Mouse (Mus musculus): ENCODE data around the gene Phldb1. TPM values are rescaled to one million over a fixed set of nuclear protein-coding genes. Genes with fewer than 3 reads are reported as not detected.
A peak's percentile ranks its signal among the peaks of the same experiment; 100 is the strongest.

Phldb1 gene
- total and polyA plus RNA-seq, 2 experiments from 2014 or later, result 35.3 to 152 TPM

DNA sequence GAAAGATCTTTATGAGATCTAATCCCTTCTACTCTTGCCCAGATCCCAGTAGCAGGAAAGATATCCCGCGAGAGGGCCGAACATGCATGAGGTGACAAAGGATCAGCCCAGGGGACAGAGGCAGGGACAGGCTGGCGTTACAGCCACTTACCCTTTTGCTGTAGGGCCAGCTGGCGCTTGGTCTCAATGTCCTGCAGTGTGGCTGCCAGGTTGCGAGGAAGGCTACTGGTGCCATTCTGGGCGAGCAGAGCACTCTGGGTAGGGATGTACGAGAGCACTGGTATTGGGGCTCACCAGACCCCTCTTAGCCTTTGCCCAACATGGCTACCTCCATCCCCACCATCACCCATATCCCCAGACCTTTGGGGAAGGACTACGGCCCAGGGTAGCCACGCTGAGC, 35.8 kb downstream of the Phldb1 start:
- DNase-seq (ENCODE audit: low spot score) (no peak), ATAC-seq (no peak)
- Histone ChIP-seq H3K27ac (no peak overlapping the region), H3K4me2 (ENCODE audit: low read depth, low read length) (no peak overlapping the region), H3K9ac (replicated peaks; ENCODE audit: low read length) (no peak overlapping the region), H3K9me3 (ENCODE audit: low read length) (no peaks in the 10 kb centered on the region), H3K4me3 (ENCODE audit: low read length) (no peak overlapping the region), H3K36me3 (ENCODE audit: insufficient read depth, low read length) (peaks cover 70% of the 10 kb centered on the region), H3K27me3 (ENCODE audit: insufficient read depth, low read length) (no peaks in the 10 kb centered on the region), H3K4me1 (ENCODE audit: insufficient read depth, low read length) (no peaks in the 10 kb centered on the region)
- no peak for TF ChIP-seq CTCF (IDR thresholded peaks at IDR 0.05; ENCODE audit: low read depth)
- WGBS, result 84% methylated on average over 10 of the region's 10 CpGs

GRCm38 (mm10) chr9:44697866-44698265, 37.1 kb downstream of the Phldb1 start:
- H3K4me1 ChIP-seq (ENCODE audit: insufficient read depth, low read length), result no peaks in the 10 kb centered on the region
- TF ChIP-seq CTCF (IDR thresholded peaks at IDR 0.05; ENCODE audit: low read depth), result no peak
- DNase-seq (ENCODE audit: low spot score) (no peak), ATAC-seq (no peak)
- H3K4me3 ChIP-seq (ENCODE audit: low read length), result no peak overlapping the region
- peaks cover 83% of the 10 kb centered on the region for H3K36me3 ChIP-seq (ENCODE audit: insufficient read depth, low read length)
- H3K9me3 ChIP-seq (ENCODE audit: low read length), result no peaks in the 10 kb centered on the region
- H3K9ac ChIP-seq (replicated peaks; ENCODE audit: low read length), result no peak overlapping the region
- no peak overlapping the region for H3K4me2 ChIP-seq (ENCODE audit: low read depth, low read length)
- H3K27me3 ChIP-seq (ENCODE audit: insufficient read depth, low read length), result no peaks in the 10 kb centered on the region
- WGBS, result 86% methylated on average over 16 of the region's 16 CpGs
- H3K27ac ChIP-seq, result no peak overlapping the region

DNA sequence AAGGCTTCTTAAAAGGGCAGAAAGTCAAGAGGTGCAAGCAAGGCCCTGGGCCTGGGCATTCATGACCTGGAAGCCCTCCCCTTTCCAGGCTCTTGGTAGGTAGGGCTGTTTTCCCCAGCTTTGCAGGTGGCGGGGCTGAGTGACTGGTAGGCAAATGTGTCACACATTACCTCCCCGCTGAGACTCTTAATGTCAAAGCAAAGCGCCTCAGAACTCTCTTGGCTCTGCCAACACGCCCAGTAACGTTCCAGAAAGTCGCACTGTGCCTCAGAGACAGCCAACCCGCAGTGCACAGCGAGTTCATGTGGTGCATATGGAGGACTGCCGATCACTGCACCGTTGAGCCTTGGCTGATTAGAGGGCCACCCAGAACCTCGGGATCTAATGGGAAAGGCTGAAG, 41.9 kb downstream of the Phldb1 start:
- H3K4me1 ChIP-seq (ENCODE audit: insufficient read depth, low read length), result no peaks in the 10 kb centered on the region
- no peak overlapping the region for H3K9ac ChIP-seq (replicated peaks; ENCODE audit: low read length)
- no peak overlapping the region for H3K4me2 ChIP-seq (ENCODE audit: low read depth, low read length)
- no peak overlapping the region for H3K4me3 ChIP-seq (ENCODE audit: low read length)
- WGBS, result 61% methylated on average over 11 of the region's 11 CpGs
- ATAC-seq, result no peak
- no peak overlapping the region for H3K27ac ChIP-seq
- no peaks in the 10 kb centered on the region for H3K9me3 ChIP-seq (ENCODE audit: low read length)
- no peak for TF ChIP-seq CTCF (IDR thresholded peaks at IDR 0.05; ENCODE audit: low read depth)
- no peaks in the 10 kb centered on the region for H3K27me3 ChIP-seq (ENCODE audit: insufficient read depth, low read length)
- no peak for DNase-seq (ENCODE audit: low spot score)
- H3K36me3 ChIP-seq (ENCODE audit: insufficient read depth, low read length), result peaks cover 60% of the 10 kb centered on the region

DNA sequence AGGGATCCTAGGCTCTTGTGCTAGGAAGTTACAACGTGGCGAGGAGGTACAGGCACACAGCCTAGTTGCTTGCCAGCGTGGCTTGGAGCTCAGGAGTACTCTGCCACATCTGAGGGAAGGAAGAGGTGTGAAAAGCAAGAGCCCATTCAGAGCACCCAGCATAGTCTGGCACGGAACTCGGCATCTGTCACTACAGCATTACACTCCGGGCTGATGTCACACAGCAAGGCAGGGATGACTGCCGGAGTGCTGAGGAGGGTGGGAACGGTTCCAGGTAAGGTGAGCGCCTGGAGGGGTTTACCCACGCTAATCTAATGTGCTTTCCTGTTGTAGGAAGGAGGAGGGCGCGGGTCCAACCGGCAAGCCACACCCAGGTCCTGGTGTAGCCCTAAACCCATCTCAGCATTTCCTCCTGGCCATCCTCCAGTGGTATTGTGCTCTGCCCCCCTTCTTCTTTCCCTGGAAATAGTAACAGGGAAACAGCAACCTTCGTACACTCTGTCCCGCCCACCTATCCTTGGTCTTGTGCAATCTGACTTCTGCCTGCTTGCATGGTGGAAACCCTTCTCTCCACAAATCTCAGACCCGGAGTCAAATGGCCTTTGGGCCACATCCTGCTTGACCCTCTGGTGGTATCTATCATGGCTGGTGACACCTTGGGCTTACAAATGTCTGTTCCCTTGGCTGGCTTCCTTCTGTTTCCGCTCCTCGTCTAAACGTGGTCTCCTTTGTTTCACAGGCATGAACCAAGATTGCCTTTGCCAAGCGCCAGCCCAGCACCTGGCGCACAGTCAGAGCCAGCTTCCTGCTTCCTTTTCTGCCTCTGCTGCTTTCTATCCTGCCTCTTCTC, 43.1 kb downstream of the Phldb1 start:
- DNase-seq (ENCODE audit: low spot score) (peak; percentile 60), ATAC-seq (peak; percentile 36)
- Histone ChIP-seq H3K9ac (replicated peaks; ENCODE audit: low read length) (no peak overlapping the region), H3K36me3 (ENCODE audit: insufficient read depth, low read length) (peaks cover 51% of the 10 kb centered on the region), H3K27me3 (ENCODE audit: insufficient read depth, low read length) (no peaks in the 10 kb centered on the region), H3K4me3 (ENCODE audit: low read length) (no peak overlapping the region), H3K4me2 (ENCODE audit: low read depth, low read length) (no peak overlapping the region), H3K4me1 (ENCODE audit: insufficient read depth, low read length) (peaks cover 4% of the 10 kb centered on the region; the same call in 1 of the 2 replicates), H3K27ac (peak overlapping the region; percentile 75), H3K9me3 (ENCODE audit: low read length) (no peaks in the 10 kb centered on the region)
- no peak for TF ChIP-seq CTCF (IDR thresholded peaks at IDR 0.05; ENCODE audit: low read depth)
- WGBS, result 59% methylated on average over 21 of the region's 21 CpGs

DNA sequence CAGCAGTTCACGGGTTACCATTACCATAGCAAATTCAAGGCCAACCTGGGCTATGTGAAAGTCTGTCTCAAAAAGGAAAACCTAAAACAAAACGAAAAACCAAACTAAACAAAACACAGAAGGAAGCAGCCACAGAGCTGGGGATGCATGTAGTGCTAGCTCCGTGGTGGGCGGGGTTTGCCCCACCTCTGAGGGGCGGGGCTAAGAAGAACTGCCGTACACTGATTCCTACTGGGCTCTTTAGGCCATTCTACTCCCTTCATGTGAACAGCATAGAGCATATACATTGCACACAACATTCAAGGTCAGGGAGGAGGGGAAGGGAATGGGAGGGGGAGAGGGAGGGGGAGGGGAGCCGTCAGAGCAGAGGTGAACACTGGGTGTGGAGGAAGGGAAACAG, 44.4 kb downstream of the Phldb1 start:
- H3K27me3 ChIP-seq (ENCODE audit: insufficient read depth, low read length), result no peaks in the 10 kb centered on the region
- no peaks in the 10 kb centered on the region for H3K9me3 ChIP-seq (ENCODE audit: low read length)
- peaks cover 13% of the 10 kb centered on the region for H3K4me1 ChIP-seq (ENCODE audit: insufficient read depth, low read length)
- peaks cover 44% of the 10 kb centered on the region; the same call in 1 of the 2 replicates for H3K36me3 ChIP-seq (ENCODE audit: insufficient read depth, low read length)
- H3K4me2 ChIP-seq (ENCODE audit: low read depth, low read length), result no peak overlapping the region
- WGBS, result 54% methylated on average over 7 of the region's 7 CpGs
- H3K9ac ChIP-seq (replicated peaks; ENCODE audit: low read length), result no peak overlapping the region
- DNase-seq (ENCODE audit: low spot score), result peak; percentile 15
- peak overlapping the region; percentile 75; the same call in 1 of the 2 replicates for H3K27ac ChIP-seq
- no peak for ATAC-seq
- TF ChIP-seq CTCF (IDR thresholded peaks at IDR 0.05; ENCODE audit: low read depth), result no peak
- no peak overlapping the region for H3K4me3 ChIP-seq (ENCODE audit: low read length)

GRCm38 (mm10) chr9:44688013-44688412, 47.0 kb downstream of the Phldb1 start:
- H3K4me3 ChIP-seq (ENCODE audit: low read length), result no peak overlapping the region
- no peak overlapping the region for H3K9ac ChIP-seq (replicated peaks; ENCODE audit: low read length)
- no peaks in the 10 kb centered on the region for H3K27me3 ChIP-seq (ENCODE audit: insufficient read depth, low read length)
- peaks cover 15% of the 10 kb centered on the region for H3K4me1 ChIP-seq (ENCODE audit: insufficient read depth, low read length)
- no peaks in the 10 kb centered on the region for H3K9me3 ChIP-seq (ENCODE audit: low read length)
- no peak for TF ChIP-seq CTCF (IDR thresholded peaks at IDR 0.05; ENCODE audit: low read depth)
- ATAC-seq (no peak), DNase-seq (ENCODE audit: low spot score) (peak; percentile 31)
- peaks cover 20% of the 10 kb centered on the region; the same call in 1 of the 2 replicates for H3K36me3 ChIP-seq (ENCODE audit: insufficient read depth, low read length)
- no peak overlapping the region for H3K4me2 ChIP-seq (ENCODE audit: low read depth, low read length)
- H3K27ac ChIP-seq, result no peak overlapping the region
- 54% methylated on average over 9 of the region's 9 CpGs for WGBS

DNA sequence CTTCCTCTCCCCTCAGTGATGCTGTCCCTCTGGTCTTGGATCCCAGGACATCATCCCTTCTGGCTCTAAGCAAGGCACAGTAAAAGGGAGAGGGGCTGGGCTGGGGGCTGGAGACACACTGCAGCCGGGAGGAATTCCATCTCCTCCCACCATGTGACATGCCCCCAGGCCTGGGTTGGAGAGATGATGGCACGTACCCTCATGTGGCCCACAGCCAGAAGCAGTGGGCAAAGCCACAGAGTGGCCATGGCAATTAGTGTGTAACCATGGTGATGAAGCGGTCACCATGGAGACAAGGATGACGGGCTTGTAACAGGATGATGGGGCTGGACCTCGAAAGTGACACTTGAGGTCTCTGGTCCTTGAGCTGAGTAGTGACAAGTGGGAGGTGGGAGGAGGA, 48.4 kb downstream of the Phldb1 start:
- Histone ChIP-seq H3K27ac (peak overlapping the region; percentile 56; the same call in 1 of the 2 replicates), H3K27me3 (ENCODE audit: insufficient read depth, low read length) (no peaks in the 10 kb centered on the region), H3K4me3 (ENCODE audit: low read length) (no peak overlapping the region), H3K36me3 (ENCODE audit: insufficient read depth, low read length) (peaks cover 18% of the 10 kb centered on the region; the same call in 1 of the 2 replicates), H3K4me1 (ENCODE audit: insufficient read depth, low read length) (peaks cover 15% of the 10 kb centered on the region), H3K9me3 (ENCODE audit: low read length) (no peaks in the 10 kb centered on the region), H3K4me2 (ENCODE audit: low read depth, low read length) (0 out of 2 replicates have a peak overlapping the region, but pooled peaks have one; percentile 7), H3K9ac (replicated peaks; ENCODE audit: low read length) (no peak overlapping the region)
- peak; percentile 77 for ATAC-seq
- 18% methylated on average over 5 of the region's 5 CpGs for WGBS
- DNase-seq (ENCODE audit: low spot score), result peak; percentile 90
- no peak for TF ChIP-seq CTCF (IDR thresholded peaks at IDR 0.05; ENCODE audit: low read depth)
